Mouse (Mus musculus) heart, embryonic 15.5 days (tissue): ENCODE measurements around the gene Rbm39. TPM values are rescaled to one million over a fixed set of nuclear protein-coding genes. Genes with fewer than 3 reads are reported as not detected.
A peak's percentile ranks its signal among the peaks of the same experiment; 100 is the strongest.
"Not testable (repeated sequence)": the region's sequence is repeated elsewhere in the genome, so short reads cannot be mapped to it uniquely, and the experiment has no call there.

Experiments
- ATAC-seq: fragments of 200-750 bp; cut with Nextera tagmentation; replicated peaks from 2 replicates; pipeline ENCODE4 v1.8.0; 2017; ENCODE audit warnings: low read depth, moderate TSS enrichment; ENCODE audit not compliant: insufficient number of reproducible peaks, insufficient read depth, low FRiP score
- H3K27ac ChIP-seq: fragments of 300-500 bp; sonication (generic); 2 replicates; pipeline ENCODE4 v1.5.1; 2015; ENCODE audit warnings: mild to moderate bottlenecking, inconsistent platforms
- H3K27me3 ChIP-seq: fragments of 300-500 bp; sonication (generic); 2 replicates; pipeline ENCODE4 v1.6.1; 2015; ENCODE audit warnings: inconsistent platforms
- H3K36me3 ChIP-seq: fragments of 300-500 bp; sonication (generic); 2 replicates; pipeline ENCODE4 v1.6.1; 2015; ENCODE audit warnings: mild to moderate bottlenecking, inconsistent platforms
- H3K4me1 ChIP-seq: fragments of 300-500 bp; sonication (generic); replicated peaks from 2 replicates; pipeline ENCODE4 v1.6.1; 2015; ENCODE audit warnings: inconsistent platforms
- H3K4me2 ChIP-seq: fragments of 300-500 bp; sonication (generic); 2 replicates; pipeline ENCODE4 v1.6.1; 2015; ENCODE audit warnings: inconsistent platforms, mild to moderate bottlenecking, moderate library complexity
- H3K4me3 ChIP-seq: fragments of 300-500 bp; sonication (generic); 2 replicates; pipeline ENCODE4 v1.5.1; 2015; ENCODE audit warnings: mild to moderate bottlenecking, inconsistent platforms
- H3K9ac ChIP-seq: fragments of 300-500 bp; sonication (generic); 2 replicates; pipeline ENCODE4 v1.6.1; 2015; ENCODE audit warnings: mild to moderate bottlenecking, inconsistent platforms
- H3K9me3 ChIP-seq: fragments of 300-500 bp; sonication (generic); replicated peaks from 2 replicates; pipeline ENCODE4 v1.6.1; 2016; ENCODE audit warnings: inconsistent platforms
- WGBS: fragments of 180-500 bp; shearing (Covaris S2); methylation state at CpG from one replicate; pipeline ENCODE4 v1.1.7; 2015; ENCODE audit warnings: mixed read lengths; 5-methylcytosine and 5-hydroxymethylcytosine counted together
- polyA plus RNA-seq: library from polyadenylated mRNA; unstranded; fragments of >200 nt; fragmentation: Nextera tagmentation; extraction: Ambion mirVana; gene quantifications from 2 replicates; pipeline ENCODE4 v1.2.1, GENCODE M21; 2015

Gene Rbm39
- polyA plus RNA-seq, 1 experiment from 2014 or later = 407 TPM

GRCm38 (mm10) chr2:156196302-156197128 lies 16.5 kb upstream of the Rbm39 start, which contains the start of gene Phf20:
TSS of gene Phf20 (plus strand) at chr2:156196466.
- under 1% methylated on average over 88 of the region's 88 CpGs for WGBS
- Histone ChIP-seq H3K36me3 (peaks cover 3% of the 10 kb centered on the region; the same call in 1 of the 2 replicates), H3K9me3 (no peaks in the 10 kb centered on the region), H3K4me3 (peak within 1 kb of the TSS; percentile 70), H3K27ac (peak within 1 kb of the TSS; percentile 97), H3K4me1 (peaks cover 28% of the 10 kb centered on the region), H3K4me2 (peak within 1 kb of the TSS; percentile 71), H3K27me3 (no peaks in the 10 kb centered on the region), H3K9ac (peak within 1 kb of the TSS; percentile 87)
- ATAC-seq = peak; percentile 99

- Histone ChIP-seq H3K27me3 (no peaks in the 10 kb centered on the region), H3K27ac (no peak overlapping the region), H3K9ac (no peak overlapping the region), H3K36me3 (no peaks in the 10 kb centered on the region), H3K4me2 (no peak overlapping the region), H3K4me3 (no peak overlapping the region), H3K4me1 (peaks cover 23% of the 10 kb centered on the region), H3K9me3 (no peaks in the 10 kb centered on the region)
- no peak for ATAC-seq
Observed at GRCm38 (mm10) chr2:156194571-156194970, 14.5 kb upstream of the Rbm39 start.

GRCm38 (mm10) chr2:156193066-156193862 lies 13.2 kb upstream of the Rbm39 start:
- no peak for ATAC-seq

GRCm38 (mm10) chr2:156192068-156192467 lies 12.0 kb upstream of the Rbm39 start:
- no peak for ATAC-seq
- 82% methylated on average over 2 of the region's 2 CpGs for WGBS
- Histone ChIP-seq H3K9ac (no peak overlapping the region), H3K27me3 (no peaks in the 10 kb centered on the region), H3K4me3 (no peak overlapping the region), H3K9me3 (no peaks in the 10 kb centered on the region), H3K4me1 (peaks cover 5% of the 10 kb centered on the region), H3K36me3 (no peaks in the 10 kb centered on the region), H3K27ac (no peak overlapping the region), H3K4me2 (no peak overlapping the region)

More at GRCm38 (mm10) chr2:156193066-156193862, 13.2 kb upstream of the Rbm39 start:
- no peak overlapping the region for H3K4me3 ChIP-seq
- H3K4me1 ChIP-seq = peaks cover 13% of the 10 kb centered on the region
- no peak overlapping the region for H3K9ac ChIP-seq
- 78% methylated on average over 3 of the region's 3 CpGs for WGBS
- H3K4me2 ChIP-seq = no peak overlapping the region
- no peak overlapping the region for H3K27ac ChIP-seq
- no peaks in the 10 kb centered on the region for H3K9me3 ChIP-seq
- H3K27me3 ChIP-seq = no peaks in the 10 kb centered on the region
- no peaks in the 10 kb centered on the region for H3K36me3 ChIP-seq

GRCm38 (mm10) chr2:156191540-156191939 lies 11.5 kb upstream of the Rbm39 start:
- no peak for ATAC-seq
- Histone ChIP-seq H3K9ac (no peak overlapping the region), H3K4me3 (no peak overlapping the region), H3K27ac (no peak overlapping the region), H3K36me3 (no peaks in the 10 kb centered on the region), H3K9me3 (no peaks in the 10 kb centered on the region), H3K4me2 (no peak overlapping the region), H3K4me1 (peaks cover 5% of the 10 kb centered on the region), H3K27me3 (no peaks in the 10 kb centered on the region)
- WGBS = 96% methylated on average over 2 of the region's 2 CpGs

- no peak overlapping the region for H3K27ac ChIP-seq
- no peaks in the 10 kb centered on the region for H3K36me3 ChIP-seq
- H3K27me3 ChIP-seq = no peaks in the 10 kb centered on the region
- ATAC-seq = 0 out of 2 replicates have a peak, but pooled peaks have one; percentile 22
- no peak overlapping the region for H3K9ac ChIP-seq
- no peak overlapping the region for H3K4me3 ChIP-seq
- 70% methylated on average over 14 of the region's 14 CpGs for WGBS
- no peak overlapping the region for H3K4me2 ChIP-seq
- no peaks in the 10 kb centered on the region for H3K4me1 ChIP-seq
- H3K9me3 ChIP-seq = no peaks in the 10 kb centered on the region
Observed at GRCm38 (mm10) chr2:156190004-156190896, 10.2 kb upstream of the Rbm39 start.

- H3K27me3 ChIP-seq, H3K36me3 ChIP-seq, H3K4me1 ChIP-seq, H3K4me2 ChIP-seq, ATAC-seq, H3K27ac ChIP-seq, H3K9ac ChIP-seq, H3K4me3 ChIP-seq, H3K9me3 ChIP-seq: not testable (repeated sequence)
- WGBS = 62% methylated on average over 7 of the region's 7 CpGs
Observed at GRCm38 (mm10) chr2:156189241-156189640, 9.2 kb upstream of the Rbm39 start.

- no peak overlapping the region for H3K4me3 ChIP-seq
- peaks cover 21% of the 10 kb centered on the region for H3K4me1 ChIP-seq
- ATAC-seq = no peak
- WGBS = 63% methylated on average over 2 of the region's 2 CpGs
- H3K9ac ChIP-seq = no peak overlapping the region
- peak overlapping the region; percentile 94 for H3K27ac ChIP-seq
- H3K4me2 ChIP-seq = peak overlapping the region; percentile 67; the same call in 1 of the 2 replicates
- peaks cover 14% of the 10 kb centered on the region for H3K36me3 ChIP-seq
- H3K27me3 ChIP-seq = no peaks in the 10 kb centered on the region
- H3K9me3 ChIP-seq = no peaks in the 10 kb centered on the region
Observed at GRCm38 (mm10) chr2:156181592-156181991, 1.6 kb upstream of the Rbm39 start.

- ATAC-seq = peak; percentile 5; the same call in 1 of the 2 replicates
- WGBS = 10% methylated on average over 8 of the region's 8 CpGs
- peak overlapping the region; percentile 67 for H3K4me2 ChIP-seq
- no peaks in the 10 kb centered on the region for H3K9me3 ChIP-seq
- peaks cover 21% of the 10 kb centered on the region for H3K4me1 ChIP-seq
- no peaks in the 10 kb centered on the region for H3K27me3 ChIP-seq
- peak overlapping the region; percentile 72 for H3K9ac ChIP-seq
- peaks cover 19% of the 10 kb centered on the region for H3K36me3 ChIP-seq
- peak overlapping the region; percentile 76 for H3K4me3 ChIP-seq
- peak overlapping the region; percentile 94 for H3K27ac ChIP-seq
Observed at GRCm38 (mm10) chr2:156180824-156181590, 969 bp upstream of the Rbm39 start.

GRCm38 (mm10) chr2:156179796-156180093 lies 293 bp downstream of the Rbm39 start:
- no peak overlapping the region for H3K4me2 ChIP-seq
- H3K27me3 ChIP-seq = no peaks in the 10 kb centered on the region
- H3K9me3 ChIP-seq = no peaks in the 10 kb centered on the region
- peak overlapping the region; percentile 76 for H3K4me3 ChIP-seq
- peak overlapping the region; percentile 96 for H3K9ac ChIP-seq
- H3K4me1 ChIP-seq = peaks cover 24% of the 10 kb centered on the region
- peak overlapping the region; percentile 93 for H3K27ac ChIP-seq
- peaks cover 24% of the 10 kb centered on the region for H3K36me3 ChIP-seq
- ATAC-seq = no peak; the same call in none of the 2 replicates
- WGBS = under 1% methylated on average over 25 of the region's 41 CpGs
